Mouse (Mus musculus) frontal cortex, adult 2 months (tissue): ENCODE measurements around the gene Ralgapa1. TPM values are rescaled to one million over a fixed set of nuclear protein-coding genes. Genes with fewer than 3 reads are reported as not detected.
"Not testable (repeated sequence)": the region's sequence is repeated elsewhere in the genome, so short reads cannot be mapped to it uniquely, and the experiment has no call there.

Experiments used
- DNase-seq, 2 experiments: peaks; one replicate each; pipeline ENCODE4 v3.0.0; 2022; ENCODE audit warnings: low spot score in 1 of 2; ENCODE audit errors: extremely low spot score in 1 of 2
- polyA plus RNA-seq: library from polyadenylated mRNA; depleted of rRNA; stranded (reverse); fragments of >200 nt; gene quantifications from 2 replicates; pipeline ENCODE4 v1.2.3, GENCODE M21; 2012; rRNA removed

Gene Ralgapa1
- polyA plus RNA-seq, 1 experiment = 72.0 TPM

DNA sequence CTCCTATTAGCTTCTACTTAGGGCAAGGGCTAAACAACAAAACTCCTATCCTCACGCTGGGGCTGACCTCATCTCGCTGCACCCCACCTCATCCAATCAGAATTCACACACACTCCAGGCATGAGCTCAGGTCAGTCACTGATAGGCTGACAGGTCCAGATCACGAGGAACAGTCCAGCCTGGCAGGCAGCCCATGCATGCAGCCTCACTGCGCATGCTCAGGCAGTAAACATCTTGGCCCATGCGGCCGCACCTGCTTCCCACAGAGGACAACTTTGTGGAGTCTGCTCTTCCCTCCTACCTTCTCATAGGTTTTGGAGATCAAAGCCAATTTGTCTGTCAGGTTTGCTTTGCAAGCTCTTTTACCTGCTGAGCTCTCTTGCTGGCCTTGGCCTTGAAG lies 266.1 kb downstream of the Ralgapa1 start:
- not testable (repeated sequence) for DNase-seq

Other genes with a start within 250 kb of the Ralgapa1 start
- gene Insm2, start 221.7 kb downstream of the Ralgapa1 start, polyA plus RNA-seq = 0.20 and 0.21 TPM in 2 replicates
- gene Brms1l, start 15.2 kb upstream of the Ralgapa1 start, polyA plus RNA-seq = 173 and 191 TPM in 2 replicates